Mouse (Mus musculus): ENCODE measurements around the gene Npas4. TPM values are rescaled to one million over a fixed set of nuclear protein-coding genes. Genes with fewer than 3 reads are reported as not detected.
A peak's percentile ranks its signal among the peaks of the same experiment; 100 is the strongest.

The Npas4 gene
- total and polyA plus RNA-seq, 2 experiments from 2014 or later = 0.36 to 3.8 TPM

- H3K9me3 ChIP-seq (ENCODE audit: low read length) = no peaks in the 10 kb centered on the region
- H3K4me1 ChIP-seq (ENCODE audit: insufficient read depth) = no peaks in the 10 kb centered on the region
- 92% methylated on average over 8 of the region's 8 CpGs for WGBS
- no peak overlapping the region for H3K4me3 ChIP-seq (ENCODE audit: low read depth, low read length)
- ATAC-seq (no peak), DNase-seq (no peak)
- no peak overlapping the region for H3K27ac ChIP-seq (ENCODE audit: low read depth, low read length)
- H3K4me2 ChIP-seq (ENCODE audit: low read depth) = no peak overlapping the region
- TF ChIP-seq CTCF (IDR thresholded peaks at IDR 0.05; ENCODE audit: low read depth) = no peak
- H3K9ac ChIP-seq = no peak overlapping the region
- peaks cover 31% of the 10 kb centered on the region for H3K36me3 ChIP-seq (ENCODE audit: insufficient read depth)
- H3K27me3 ChIP-seq (ENCODE audit: insufficient read depth, low read length) = no peaks in the 10 kb centered on the region
These were observed 36.0 kb upstream of the Npas4 start for GRCm38 (mm10) chr19:5026111-5026510.

DNA sequence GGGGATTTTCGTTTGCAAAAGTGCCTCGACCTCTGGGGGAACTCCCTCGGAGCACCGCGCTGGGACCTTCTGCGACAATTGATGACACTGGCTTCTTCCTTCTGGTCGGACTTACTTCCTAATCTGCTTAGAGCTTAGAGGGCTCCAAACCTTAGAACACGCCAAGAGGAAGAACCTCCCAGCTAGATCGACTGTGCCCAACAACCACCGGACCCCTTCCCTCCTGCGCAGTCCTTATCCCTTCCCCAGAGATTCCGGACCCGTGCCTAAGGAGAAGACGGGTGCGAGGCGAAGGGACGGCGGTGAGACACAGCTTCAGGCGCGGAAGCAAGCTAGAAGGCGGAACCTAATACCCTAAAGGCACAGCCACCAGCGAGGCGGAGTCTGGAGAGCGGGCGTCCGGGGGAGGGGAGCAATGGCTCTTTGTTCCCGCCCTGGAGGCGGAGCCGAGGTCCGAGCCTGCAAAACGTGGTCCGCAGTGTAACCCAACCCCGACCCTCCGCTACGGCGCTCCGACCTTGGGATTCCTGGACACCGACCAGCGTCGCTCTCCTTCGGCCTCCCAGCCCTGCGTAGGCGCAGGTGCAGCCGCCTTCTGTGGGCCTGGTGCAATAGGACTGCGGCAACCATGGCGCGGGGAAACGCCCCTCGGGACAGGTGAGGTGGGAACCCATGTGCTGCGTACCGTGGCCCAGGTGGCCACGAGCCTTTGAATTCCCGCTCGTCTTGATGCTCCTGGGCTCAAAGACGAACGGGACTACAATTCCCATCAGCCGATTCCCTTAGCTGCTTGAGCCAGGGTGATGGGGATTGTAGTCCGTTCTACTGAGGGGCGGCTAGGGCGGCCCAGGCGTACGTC lies 33.7 kb upstream of the Npas4 start, which contains the start of gene Slc29a2:
Slc29a2 (plus strand) TSS at position 240 of the 859 bp plus-strand sequence.
- DNase-seq (peak; percentile 93), ATAC-seq (peak; percentile 95)
- Histone ChIP-seq H3K27ac (ENCODE audit: low read depth, low read length) (peak within 1 kb of the TSS; percentile 91), H3K9ac (peak within 1 kb of the TSS; percentile 97), H3K4me1 (ENCODE audit: insufficient read depth) (no peaks in the 10 kb centered on the region), H3K9me3 (ENCODE audit: low read length) (no peaks in the 10 kb centered on the region), H3K4me2 (ENCODE audit: low read depth) (peak within 1 kb of the TSS; percentile 77), H3K36me3 (ENCODE audit: insufficient read depth) (peaks cover 10% of the 10 kb centered on the region), H3K27me3 (ENCODE audit: insufficient read depth, low read length) (no peaks in the 10 kb centered on the region), H3K4me3 (ENCODE audit: low read depth, low read length) (peak within 1 kb of the TSS; percentile 85)
- TF ChIP-seq CTCF (IDR thresholded peaks at IDR 0.05; ENCODE audit: low read depth) = no peak
- WGBS = under 1% methylated on average over 62 of the region's 62 CpGs

GRCm38 (mm10) chr19:5021416-5021815 lies 31.3 kb upstream of the Npas4 start:
- ATAC-seq (no peak), DNase-seq (no peak)
- WGBS = 67% methylated on average over 2 of the region's 2 CpGs
- no peak overlapping the region for H3K27ac ChIP-seq (ENCODE audit: low read depth, low read length)
- H3K36me3 ChIP-seq (ENCODE audit: insufficient read depth) = no peaks in the 10 kb centered on the region
- no peak overlapping the region for H3K9ac ChIP-seq
- H3K4me1 ChIP-seq (ENCODE audit: insufficient read depth) = no peaks in the 10 kb centered on the region
- no peaks in the 10 kb centered on the region for H3K27me3 ChIP-seq (ENCODE audit: insufficient read depth, low read length)
- H3K4me2 ChIP-seq (ENCODE audit: low read depth) = no peak overlapping the region
- no peaks in the 10 kb centered on the region for H3K9me3 ChIP-seq (ENCODE audit: low read length)
- H3K4me3 ChIP-seq (ENCODE audit: low read depth, low read length) = no peak overlapping the region
- no peak for TF ChIP-seq CTCF (IDR thresholded peaks at IDR 0.05; ENCODE audit: low read depth)

DNA sequence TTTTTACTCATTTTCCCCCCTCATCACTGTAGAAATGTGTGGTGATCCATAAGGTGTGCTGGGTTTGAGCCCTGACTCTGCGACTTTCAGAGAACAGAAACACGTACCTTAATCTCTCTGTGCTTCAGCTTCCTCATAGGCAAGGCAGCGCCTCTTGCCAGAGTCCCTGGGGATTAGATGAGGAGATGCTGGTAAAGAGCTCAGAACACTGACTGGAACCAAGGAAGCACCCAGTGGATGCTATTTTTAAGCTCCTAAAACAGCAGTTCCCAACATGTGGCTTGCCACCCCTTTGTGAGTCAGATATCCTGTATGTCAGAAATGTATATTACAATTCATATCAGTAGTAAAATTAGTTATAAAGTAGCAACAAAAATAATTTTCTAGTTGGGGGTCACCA lies 28.1 kb upstream of the Npas4 start:
- DNase-seq = no peak
- H3K4me2 ChIP-seq (ENCODE audit: low read depth) = no peak overlapping the region
- H3K27ac ChIP-seq (ENCODE audit: low read depth, low read length) = no peak overlapping the region
- no peaks in the 10 kb centered on the region for H3K27me3 ChIP-seq (ENCODE audit: insufficient read depth, low read length)
- H3K9me3 ChIP-seq (ENCODE audit: low read length) = no peaks in the 10 kb centered on the region
- H3K4me1 ChIP-seq (ENCODE audit: insufficient read depth) = no peaks in the 10 kb centered on the region
- 87% methylated on average over 3 of the region's 3 CpGs for WGBS
- no peak overlapping the region for H3K4me3 ChIP-seq (ENCODE audit: low read depth, low read length)
- TF ChIP-seq CTCF (IDR thresholded peaks at IDR 0.05; ENCODE audit: low read depth) = no peak
- no peak overlapping the region for H3K9ac ChIP-seq
- ATAC-seq = no peak
- H3K36me3 ChIP-seq (ENCODE audit: insufficient read depth) = no peaks in the 10 kb centered on the region

- Histone ChIP-seq H3K27me3 (ENCODE audit: insufficient read depth, low read length) (no peaks in the 10 kb centered on the region), H3K4me2 (ENCODE audit: low read depth) (no peak overlapping the region), H3K9ac (no peak overlapping the region), H3K36me3 (ENCODE audit: insufficient read depth) (no peaks in the 10 kb centered on the region), H3K4me3 (ENCODE audit: low read depth, low read length) (no peak overlapping the region), H3K27ac (ENCODE audit: low read depth, low read length) (no peak overlapping the region), H3K4me1 (ENCODE audit: insufficient read depth) (no peaks in the 10 kb centered on the region), H3K9me3 (ENCODE audit: low read length) (no peaks in the 10 kb centered on the region)
- no peak for DNase-seq
- WGBS = 82% methylated on average over 4 of the region's 4 CpGs
- no peak for TF ChIP-seq CTCF (IDR thresholded peaks at IDR 0.05; ENCODE audit: low read depth)
- no peak for ATAC-seq
These were observed 27.5 kb upstream of the Npas4 start for GRCm38 (mm10) chr19:5017611-5018010.

DNA sequence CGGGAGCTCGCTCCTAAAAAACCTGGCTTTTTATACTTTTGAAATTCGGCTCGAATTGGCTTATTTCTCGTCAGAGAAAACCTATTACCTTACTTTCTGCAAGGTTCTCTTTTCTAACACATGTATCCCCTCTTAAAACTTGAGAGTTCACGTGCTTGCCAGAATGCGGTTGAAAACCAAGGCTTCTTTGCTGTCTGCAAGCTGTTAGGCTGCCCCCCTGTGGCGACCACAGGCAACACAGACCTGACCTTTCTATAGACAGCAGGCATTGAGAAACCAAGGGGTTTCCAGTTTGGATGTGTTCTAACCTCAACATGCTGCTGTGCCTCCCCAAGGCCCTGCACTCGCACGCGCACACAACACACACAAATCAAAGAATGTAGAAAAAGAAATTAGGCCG lies 26.7 kb upstream of the Npas4 start:
- 23% methylated on average over 12 of the region's 12 CpGs for whole genome bisulfite sequencing
- DNase-seq = peak; percentile 69
- H3K9ac ChIP-seq = no peak overlapping the region
- no peak overlapping the region for H3K4me3 ChIP-seq (ENCODE audit: low read depth, low read length)
- no peaks in the 10 kb centered on the region for H3K36me3 ChIP-seq (ENCODE audit: insufficient read depth)
- no peaks in the 10 kb centered on the region for H3K4me1 ChIP-seq (ENCODE audit: insufficient read depth)
- H3K4me2 ChIP-seq (ENCODE audit: low read depth) = no peak overlapping the region
- no peak overlapping the region for H3K27ac ChIP-seq (ENCODE audit: low read depth, low read length)
- no peaks in the 10 kb centered on the region for H3K9me3 ChIP-seq (ENCODE audit: low read length)
- no peaks in the 10 kb centered on the region for H3K27me3 ChIP-seq (ENCODE audit: insufficient read depth, low read length)
- ATAC-seq = peak; percentile 55; the same call in 1 of the 2 replicates
- peak; percentile 72 for TF ChIP-seq CTCF (IDR thresholded peaks at IDR 0.05; ENCODE audit: low read depth)

DNA sequence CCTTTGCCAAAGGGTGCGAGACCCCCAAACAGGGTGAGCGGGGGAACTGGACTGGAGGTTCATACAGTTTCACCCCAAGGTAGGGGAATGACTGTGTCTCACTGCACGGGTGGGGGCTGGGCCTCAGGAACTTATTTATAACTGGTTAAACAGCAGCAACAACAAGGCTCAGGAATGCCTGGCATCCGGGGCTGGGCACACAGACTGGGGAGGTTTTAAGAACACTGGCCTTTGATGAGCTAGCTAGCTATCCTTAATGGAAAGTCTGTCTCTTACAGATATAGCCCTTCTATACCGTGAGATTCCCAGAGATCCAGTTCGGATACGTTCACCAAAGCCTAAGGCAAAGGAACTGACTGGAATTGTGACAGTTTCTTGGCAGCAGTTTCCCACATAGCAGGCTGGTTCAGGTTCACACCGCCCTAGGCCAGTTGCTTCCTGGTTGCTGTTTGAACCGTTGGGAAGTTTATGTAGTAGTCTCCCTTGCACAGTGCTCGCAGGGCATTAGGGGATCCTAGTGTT lies 26.2 kb upstream of the Npas4 start:
- Histone ChIP-seq H3K27me3 (ENCODE audit: insufficient read depth, low read length) (no peaks in the 10 kb centered on the region), H3K36me3 (ENCODE audit: insufficient read depth) (no peaks in the 10 kb centered on the region), H3K4me1 (ENCODE audit: insufficient read depth) (no peaks in the 10 kb centered on the region), H3K27ac (ENCODE audit: low read depth, low read length) (no peak overlapping the region), H3K9ac (no peak overlapping the region), H3K4me3 (ENCODE audit: low read depth, low read length) (no peak overlapping the region), H3K9me3 (ENCODE audit: low read length) (no peaks in the 10 kb centered on the region), H3K4me2 (ENCODE audit: low read depth) (no peak overlapping the region)
- 39% methylated on average over 10 of the region's 10 CpGs for WGBS
- DNase-seq (no peak), ATAC-seq (peak; percentile 43)
- no peak for TF ChIP-seq CTCF (IDR thresholded peaks at IDR 0.05; ENCODE audit: low read depth)

All from forebrain, postnatal 0 days (tissue).